Mouse (Mus musculus) heart, postnatal 0 days (tissue): ENCODE measurements around the gene Hist3h2a. TPM values are rescaled to one million over a fixed set of nuclear protein-coding genes. Genes with fewer than 3 reads are reported as not detected.

Experiments
- ATAC-seq: fragments of 200-750 bp; cut with Nextera tagmentation; 2 replicates; pipeline ENCODE4 v1.8.0; 2017; ENCODE audit warnings: low read depth, moderate number of reproducible peaks, moderate library complexity; ENCODE audit not compliant: insufficient read depth
- DNase-seq: peaks from one replicate; pipeline ENCODE4 v3.0.0-alpha.2; 2016; ENCODE audit warnings: low spot score
- H3K27ac ChIP-seq: fragments of 300-500 bp; sonication (generic); 2 replicates; pipeline ENCODE4 v1.5.1; 2014; ENCODE audit warnings: low read depth, mild to moderate bottlenecking
- H3K27me3 ChIP-seq: fragments of 300-500 bp; sonication (generic); 2 replicates; pipeline ENCODE4 v1.6.1; 2014; ENCODE audit warnings: low read length, mixed read lengths; ENCODE audit not compliant: control insufficient read depth, insufficient read depth
- H3K36me3 ChIP-seq: fragments of 300-500 bp; sonication (generic); replicated peaks from 2 replicates; pipeline ENCODE4 v1.6.1; 2014; ENCODE audit warnings: low read length, mixed read lengths; ENCODE audit not compliant: control insufficient read depth, insufficient read depth
- H3K4me1 ChIP-seq: fragments of 300-500 bp; sonication (generic); 2 replicates; pipeline ENCODE4 v1.6.1; 2014; ENCODE audit warnings: antibody characterized with exemption; ENCODE audit not compliant: control insufficient read depth, insufficient read depth
- H3K4me2 ChIP-seq: fragments of 300-500 bp; sonication (generic); 2 replicates; pipeline ENCODE4 v1.6.1; 2014; ENCODE audit warnings: low read depth, mild to moderate bottlenecking, low read length, moderate library complexity
- H3K4me3 ChIP-seq: fragments of 300-500 bp; sonication (generic); 2 replicates; pipeline ENCODE4 v1.5.1; 2014; ENCODE audit warnings: low read depth, low read length
- H3K9ac ChIP-seq: fragments of 300-500 bp; sonication (generic); replicated peaks from 2 replicates; pipeline ENCODE4 v1.6.1; 2014; ENCODE audit warnings: low read depth, low read length, mixed read lengths
- H3K9me3 ChIP-seq: fragments of 300-500 bp; sonication (generic); replicated peaks from 2 replicates; pipeline ENCODE4 v1.6.1; 2016; ENCODE audit warnings: low read length; ENCODE audit not compliant: control insufficient read depth
- CTCF ChIP-seq: IDR thresholded peaks from 2 replicates; pipeline ENCODE4 v1.5.1; 2016; ENCODE audit warnings: antibody characterized with exemption, control low read depth, low read depth
- EP300 ChIP-seq: IDR thresholded peaks from 2 replicates; pipeline ENCODE4 v1.6.1; 2016; ENCODE audit warnings: antibody characterized with exemption, low read depth
- WGBS: fragments of 180-500 bp; shearing (Covaris S2); extraction: QIAGEN DNeasy Blood & Tissue Kit; methylation state at CpG from one replicate; pipeline ENCODE4 v1.1.7; 2014; 5-methylcytosine and 5-hydroxymethylcytosine counted together
- polyA plus RNA-seq: library from polyadenylated mRNA; unstranded; fragments of >200 nt; fragmentation: Nextera tagmentation; extraction: Ambion mirVana; gene quantifications from 2 replicates; pipeline ENCODE4 v1.2.1, GENCODE M21; 2015
- total RNA-seq: library from RNA; depleted of rRNA; stranded (reverse); fragments of >200 nt; gene quantifications from 2 replicates; pipeline ENCODE4 v1.2.3, GENCODE M21; 2014; ENCODE audit warnings: low replicate concordance

Hist3h2a gene
- total and polyA plus RNA-seq, 2 experiments from 2014 or later, result 43.1 to 94.8 TPM

- H3K9ac ChIP-seq, result no peak within 1 kb of the TSS
- DNase-seq, result no peak
- no peak within 1 kb of the TSS for H3K4me2 ChIP-seq
- 82% methylated on average over 12 of the region's 12 CpGs for WGBS
- ATAC-seq, result no peak
- TF ChIP-seq CTCF, result no peak
- no peak for TF ChIP-seq EP300
- no peaks in the 10 kb centered on the region for H3K9me3 ChIP-seq
- no peak within 1 kb of the TSS for H3K27ac ChIP-seq
- H3K4me3 ChIP-seq, result no peak within 1 kb of the TSS
- no peaks in the 10 kb centered on the region for H3K4me1 ChIP-seq
- H3K36me3 ChIP-seq, result no peaks in the 10 kb centered on the region
- H3K27me3 ChIP-seq, result no peaks in the 10 kb centered on the region
Measured at GRCm38 (mm10) chr11:58917745-58918366, 36.6 kb upstream of the Hist3h2a start, which contains the start of gene Btnl10. Gene Btnl10, plus strand, starts transcription at chr11:58917908.

- Histone ChIP-seq H3K27ac (no peak overlapping the region), H3K9ac (no peak overlapping the region), H3K27me3 (no peaks in the 10 kb centered on the region), H3K9me3 (no peaks in the 10 kb centered on the region), H3K4me2 (no peak overlapping the region), H3K4me3 (no peak overlapping the region), H3K36me3 (no peaks in the 10 kb centered on the region), H3K4me1 (no peaks in the 10 kb centered on the region)
- ATAC-seq (no peak), DNase-seq (no peak)
- 63% methylated on average over 5 of the region's 5 CpGs for WGBS
- TF ChIP-seq CTCF (no peak), EP300 (no peak)
Measured at GRCm38 (mm10) chr11:58918759-58919158, 35.7 kb upstream of the Hist3h2a start.

- WGBS, result 77% methylated on average over 9 of the region's 9 CpGs
- H3K4me3 ChIP-seq, result no peak overlapping the region
Measured at GRCm38 (mm10) chr11:58922420-58922819, 32.1 kb upstream of the Hist3h2a start.

GRCm38 (mm10) chr11:58926651-58927050 lies 27.8 kb upstream of the Hist3h2a start:
- Histone ChIP-seq H3K27ac (no peak overlapping the region), H3K4me1 (peaks cover 4% of the 10 kb centered on the region; the same call in 1 of the 2 replicates), H3K36me3 (peaks cover 4% of the 10 kb centered on the region), H3K27me3 (no peaks in the 10 kb centered on the region), H3K9me3 (no peaks in the 10 kb centered on the region), H3K4me3 (no peak overlapping the region), H3K4me2 (no peak overlapping the region), H3K9ac (no peak overlapping the region)
- TF ChIP-seq EP300 (no peak), CTCF (no peak)
- DNase-seq, result no peak
- WGBS, result 86% methylated on average over 2 of the region's 3 CpGs
- no peak for ATAC-seq

More at GRCm38 (mm10) chr11:58922420-58922819, 32.1 kb upstream of the Hist3h2a start:
- H3K27ac ChIP-seq, result no peak overlapping the region
- TF ChIP-seq EP300 (no peak), CTCF (no peak)
- no peaks in the 10 kb centered on the region for H3K36me3 ChIP-seq
- H3K9ac ChIP-seq, result no peak overlapping the region
- ATAC-seq (no peak), DNase-seq (no peak)
- H3K4me1 ChIP-seq, result no peaks in the 10 kb centered on the region
- no peaks in the 10 kb centered on the region for H3K9me3 ChIP-seq
- no peak overlapping the region for H3K4me2 ChIP-seq
- no peaks in the 10 kb centered on the region for H3K27me3 ChIP-seq

- 71% methylated on average over 2 of the region's 2 CpGs for WGBS
- Histone ChIP-seq H3K9me3 (no peaks in the 10 kb centered on the region), H3K36me3 (peaks cover 8% of the 10 kb centered on the region), H3K4me2 (no peak overlapping the region), H3K4me1 (peaks cover 4% of the 10 kb centered on the region; the same call in 1 of the 2 replicates), H3K4me3 (no peak overlapping the region), H3K9ac (no peak overlapping the region), H3K27me3 (no peaks in the 10 kb centered on the region), H3K27ac (no peak overlapping the region)
- DNase-seq, result no peak
- ATAC-seq, result no peak
- no peak for TF ChIP-seq EP300
- TF ChIP-seq CTCF, result no peak
Measured at GRCm38 (mm10) chr11:58927053-58927452, 27.4 kb upstream of the Hist3h2a start.
